Mouse (Mus musculus) CH12.LX (cell line): ENCODE measurements around the gene Dad1. TPM values are rescaled to one million over a fixed set of nuclear protein-coding genes. Genes with fewer than 3 reads are reported as not detected.

Experiments
- DNase-seq: peaks from one replicate; pipeline ENCODE4 v3.0.0-alpha.2; 2013; ENCODE audit errors: extremely low read depth
- H3K27ac ChIP-seq: 2 replicates; pipeline ENCODE4 v1.5.1; 2012; ENCODE audit warnings: low read depth, mild to moderate bottlenecking, control low read depth, moderate library complexity; ENCODE audit not compliant: insufficient read depth
- H3K27me3 ChIP-seq: replicated peaks from 2 replicates; pipeline ENCODE3; 2012; ENCODE audit warnings: inconsistent platforms
- H3K36me3 ChIP-seq, 2 experiments: replicated peaks in 1 of 2; 2 replicates each; pipeline versions ENCODE3 to v1.6.1; 2012; ENCODE audit warnings: inconsistent platforms in 1 of 2, low read length in 1 of 2, mild to moderate bottlenecking in 1 of 2, mixed read lengths in 1 of 2, moderate library complexity in 1 of 2; ENCODE audit not compliant: control insufficient read depth in 1 of 2, insufficient read depth in 1 of 2
- H3K4me1 ChIP-seq, 2 experiments: 2 replicates each; pipeline ENCODE4 v1.6.1; 2012; ENCODE audit warnings: inconsistent platforms in 1 of 2, moderate library complexity in 1 of 2; ENCODE audit not compliant: insufficient read depth in 2 of 2, control insufficient read depth in 1 of 2
- H3K4me2 ChIP-seq: 2 replicates; pipeline ENCODE4 v1.6.1; 2012; ENCODE audit warnings: low read depth, mild to moderate bottlenecking, control low read depth; ENCODE audit not compliant: poor library complexity, insufficient read depth, severe bottlenecking
- H3K4me3 ChIP-seq, 3 experiments: fragments of 150-350 bp in 1 of 3; sonication (generic) in 1 of 3; replicated peaks in 1 of 3; 2 replicates each; pipeline versions ENCODE3 to v1.5.1; 2011 to 2012; ENCODE audit warnings: low read depth in 2 of 3, low read length in 2 of 3, mild to moderate bottlenecking in 2 of 3, moderate library complexity in 2 of 3, control low read depth in 1 of 3, improper control_type of control experiment in 1 of 3, inconsistent platforms in 1 of 3, mixed read lengths in 1 of 3; ENCODE audit not compliant: poor library complexity in 1 of 3
- H3K79me2 ChIP-seq: replicated peaks from 2 replicates; pipeline ENCODE4 v1.6.1; 2012; ENCODE audit warnings: mild to moderate bottlenecking, moderate library complexity; ENCODE audit not compliant: control insufficient read depth, poor library complexity, insufficient read depth, severe bottlenecking; ENCODE audit errors: extremely low read depth
- H3K9ac ChIP-seq: 2 replicates; pipeline ENCODE4 v1.6.1; 2012; ENCODE audit warnings: low read depth, mild to moderate bottlenecking, control low read depth, moderate library complexity; ENCODE audit not compliant: insufficient read depth
- H3K9me3 ChIP-seq: replicated peaks from 2 replicates; pipeline ENCODE3; 2012; ENCODE audit warnings: low read length, inconsistent platforms, mixed read lengths
- BHLHE40 ChIP-seq: IDR thresholded peaks from 2 replicates; pipeline ENCODE4 v1.6.1; 2011; ENCODE audit warnings: mild to moderate bottlenecking, low read depth, low read length, improper control_type of control experiment
- CTCF ChIP-seq, 2 experiments: IDR thresholded peaks in 1 of 2; conservative IDR thresholded peaks in 1 of 2; 2 replicates each; pipeline ENCODE4 v1.5.1; 2011 to 2012; ENCODE audit warnings: low read depth in 2 of 2, low read length in 2 of 2, improper control_type of control experiment in 1 of 2, inconsistent platforms in 1 of 2, mild to moderate bottlenecking in 1 of 2, moderate library complexity in 1 of 2
- ELF1 ChIP-seq: IDR thresholded peaks from 2 replicates; pipeline ENCODE4 v1.6.1; 2014; ENCODE audit warnings: low read depth, mild to moderate bottlenecking, inconsistent platforms, low read length, improper control_type of control experiment
- HCFC1 ChIP-seq: IDR thresholded peaks from 2 replicates; pipeline ENCODE4 v1.6.1; 2012; ENCODE audit warnings: low read depth, mild to moderate bottlenecking, inconsistent platforms, low read length, improper control_type of control experiment
- IRF4 ChIP-seq: IDR thresholded peaks from 2 replicates; pipeline ENCODE4 v1.6.1; 2014; ENCODE audit warnings: low read depth, mild to moderate bottlenecking, inconsistent platforms, low read length, improper control_type of control experiment
- JUN ChIP-seq: IDR thresholded peaks from 2 replicates; pipeline ENCODE4 v1.6.1; 2011; ENCODE audit warnings: low read depth, mild to moderate bottlenecking, low read length, improper control_type of control experiment, moderate library complexity; ENCODE audit not compliant: insufficient read depth
- KAT2A ChIP-seq: IDR thresholded peaks from 2 replicates; pipeline ENCODE4 v1.6.1; 2012; ENCODE audit warnings: low read length, improper control_type of control experiment, inconsistent platforms; ENCODE audit not compliant: insufficient replicate concordance
- MAFK ChIP-seq: IDR thresholded peaks from 2 replicates; pipeline ENCODE4 v1.6.1; 2011; ENCODE audit warnings: low read length, improper control_type of control experiment; ENCODE audit not compliant: insufficient replicate concordance
- MAZ ChIP-seq: IDR thresholded peaks from 2 replicates; pipeline ENCODE4 v1.6.1; 2012; ENCODE audit warnings: low read depth, mild to moderate bottlenecking, inconsistent platforms, low read length, improper control_type of control experiment, moderate library complexity
- MXI1 ChIP-seq: IDR thresholded peaks from 2 replicates; pipeline ENCODE4 v1.6.1; 2011; ENCODE audit warnings: mild to moderate bottlenecking, low read depth, low read length, improper control_type of control experiment
- NELFE ChIP-seq: IDR thresholded peaks from 2 replicates; pipeline ENCODE4 v1.6.1; 2011; ENCODE audit warnings: low read depth, low read length, improper control_type of control experiment
- NRF1 ChIP-seq: IDR thresholded peaks from 2 replicates; pipeline ENCODE4 v1.6.1; 2014; ENCODE audit warnings: low read depth, mild to moderate bottlenecking, inconsistent platforms, low read length, improper control_type of control experiment, moderate library complexity
- POLR2A ChIP-seq: IDR thresholded peaks from 2 replicates; pipeline ENCODE4 v1.6.1; 2011; ENCODE audit warnings: low read depth, mild to moderate bottlenecking, improper control_type of control experiment, low read length
- RCOR1 ChIP-seq: conservative IDR thresholded peaks from 2 replicates; pipeline ENCODE4 v1.6.1; 2012; ENCODE audit warnings: low read depth, mild to moderate bottlenecking, inconsistent platforms, low read length, improper control_type of control experiment
- SIN3A ChIP-seq: IDR thresholded peaks from 2 replicates; pipeline ENCODE4 v1.6.1; 2012; ENCODE audit warnings: low read length, improper control_type of control experiment, inconsistent platforms
- SMC3 ChIP-seq: IDR thresholded peaks from 2 replicates; pipeline ENCODE4 v1.6.1; 2011; ENCODE audit warnings: low read depth, low read length, improper control_type of control experiment
- UBTF ChIP-seq: IDR thresholded peaks from 2 replicates; pipeline ENCODE4 v1.6.1; 2012; ENCODE audit warnings: low read depth, mild to moderate bottlenecking, inconsistent platforms, low read length, improper control_type of control experiment, moderate library complexity
- ZNF384 ChIP-seq: IDR thresholded peaks from 2 replicates; pipeline ENCODE4 v1.6.1; 2012; ENCODE audit warnings: low read depth, low read length, improper control_type of control experiment, inconsistent platforms
- dilution Hi-C: fragments of 300-500 bp; cut with MboI; formaldehyde crosslinking; loops from 2 replicates; pipeline ENCODE4 v1.14.3; 2020; ENCODE audit warnings: low sequenced_read_pairs; ENCODE audit not compliant: extremely low pct_unique_long_range_greater_than_20kb, extremely low pct_ligation_motif_present
- in situ Hi-C: fragments of 300-500 bp; cut with MboI; formaldehyde crosslinking; loops from 3 replicates; pipeline ENCODE4 v1.14.3; 2019; ENCODE audit warnings: low sequenced_read_pairs, low pct_ligation_motif_present, low pct_unique_long_range_greater_than_20kb, mixed read lengths
- polyA plus RNA-seq: library from polyadenylated mRNA; unstranded; fragments of >175 nt; gene quantifications from 2 replicates; pipeline ENCODE4 v1.2.1, GENCODE M21; 2012; ENCODE audit warnings: low read depth; ENCODE audit not compliant: insufficient read length
- total RNA-seq, 2 experiments: library from RNA; depleted of rRNA; stranded (reverse); fragments of 300-350 nt in 1 of 2; fragments of >200 nt in 1 of 2; gene quantifications; 2 replicates each; pipeline ENCODE4 v1.2.3; 2012 to 2014

Gene Dad1
- total and polyA plus RNA-seq, 3 experiments: 161 to 287 (median 279) TPM

DNA sequence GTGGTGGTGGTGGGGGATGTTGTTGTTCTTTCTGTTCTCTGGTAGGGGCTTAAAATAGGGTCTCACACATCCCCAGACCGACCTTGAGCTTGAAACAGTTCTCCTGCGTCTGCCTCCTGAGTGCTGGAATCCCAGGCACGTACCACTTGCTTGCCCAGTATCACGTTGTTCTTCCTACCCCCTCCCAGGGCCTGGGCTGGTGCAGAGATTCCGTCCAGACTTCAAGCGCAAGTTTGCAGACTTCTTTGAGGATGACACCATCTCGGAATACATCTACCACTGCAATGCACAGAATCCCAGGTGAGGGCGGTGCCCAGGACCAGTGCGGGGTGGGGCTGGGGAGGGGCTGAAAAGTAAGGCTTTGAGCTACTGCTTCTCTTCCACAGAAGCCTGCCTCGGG, 11.2 kb upstream of the Dad1 start:
- Histone ChIP-seq H3K9ac (no peak overlapping the region), H3K9me3 (no peaks in the 10 kb centered on the region), H3K36me3 (peaks cover 33 to 71% of the 10 kb centered on the region in 2 experiments), H3K4me1 (peaks cover 0 to 9% of the 10 kb centered on the region in 2 experiments; a peak in 1 of 4 replicates), H3K79me2 (no peaks in the 10 kb centered on the region; the same call in 1 of the 2 replicates), H3K4me3 (no peak overlapping the region), H3K27me3 (no peaks in the 10 kb centered on the region), H3K4me2 (no peak overlapping the region), H3K27ac (no peak overlapping the region)
- in situ Hi-C loops (loop anchor here (10.0 kb wide), 1 partner anchor 60 kb away; no protein-coding TSS in a partner anchor), dilution Hi-C loops (no loop called here)
- no peak for DNase-seq
- no peak for TF ChIP-seq CTCF (conservative IDR thresholded peaks at IDR 0.05 in 1 of 2, IDR thresholded peaks at IDR 0.05 in 1 of 2; ENCODE audit: low read depth in 2 of 2, low read length in 2 of 2)

- dilution Hi-C loops: no loop called here
- Histone ChIP-seq H3K4me2 (no peak overlapping the region), H3K27me3 (no peaks in the 10 kb centered on the region), H3K36me3 (peaks cover 33 to 68% of the 10 kb centered on the region in 2 experiments), H3K79me2 (no peaks in the 10 kb centered on the region; the same call in 1 of the 2 replicates), H3K9ac (no peak overlapping the region), H3K4me3 (no peak overlapping the region), H3K27ac (no peak overlapping the region)
- in situ Hi-C loops: loop anchor here (10.0 kb wide), 1 partner anchor 61 kb away; no protein-coding TSS in a partner anchor
- DNase-seq: no peak
- TF ChIP-seq SIN3A (no peak), KAT2A (no peak), SMC3 (no peak)
- TF ChIP-seq, all 38 proteins: peak for 0
- Histone ChIP-seq H3K9me3 (no peaks in the 10 kb centered on the region), H3K4me1 (peaks cover 0 to 14% of the 10 kb centered on the region in 2 experiments; a peak in 1 of 4 replicates)
Observed at GRCm38 (mm10) chr14:54264231-54264630, 10.3 kb upstream of the Dad1 start.

- H3K4me1 ChIP-seq: peaks cover 0 to 17% of the 10 kb centered on the region in 2 experiments; a peak in 2 of 4 replicates
- TF ChIP-seq BHLHE40 (no peak), ZNF384 (no peak), JUN (no peak), ELF1 (no peak), HCFC1 (no peak), NRF1 (no peak), RCOR1 (no peak), MAZ (no peak), MAFK (no peak), IRF4 (no peak), UBTF (no peak), POLR2A (no peak), MXI1 (no peak), NELFE (no peak), KAT2A (no peak)
- H3K27me3 ChIP-seq: no peaks in the 10 kb centered on the region
- no peak overlapping the region for H3K27ac ChIP-seq
- dilution Hi-C loops (no loop called here), in situ Hi-C loops (loop anchor here (10.0 kb wide), 1 partner anchor 62 kb away; no protein-coding TSS in a partner anchor)
- H3K79me2 ChIP-seq: no peaks in the 10 kb centered on the region; the same call in 1 of the 2 replicates
- no peak overlapping the region for H3K4me3 ChIP-seq
- no peak overlapping the region for H3K9ac ChIP-seq
- DNase-seq: no peak
- H3K36me3 ChIP-seq: peaks cover 30 to 57% of the 10 kb centered on the region in 2 experiments
- H3K9me3 ChIP-seq: no peaks in the 10 kb centered on the region
- H3K4me2 ChIP-seq: no peak overlapping the region
Observed at GRCm38 (mm10) chr14:54263099-54263498, 9.2 kb upstream of the Dad1 start.
